Mouse (Mus musculus): Measurements from ENCODE around the gene Arsk.
A peak's percentile ranks its signal among the peaks of the same experiment; 100 is the strongest.

Arsk gene

DNA sequence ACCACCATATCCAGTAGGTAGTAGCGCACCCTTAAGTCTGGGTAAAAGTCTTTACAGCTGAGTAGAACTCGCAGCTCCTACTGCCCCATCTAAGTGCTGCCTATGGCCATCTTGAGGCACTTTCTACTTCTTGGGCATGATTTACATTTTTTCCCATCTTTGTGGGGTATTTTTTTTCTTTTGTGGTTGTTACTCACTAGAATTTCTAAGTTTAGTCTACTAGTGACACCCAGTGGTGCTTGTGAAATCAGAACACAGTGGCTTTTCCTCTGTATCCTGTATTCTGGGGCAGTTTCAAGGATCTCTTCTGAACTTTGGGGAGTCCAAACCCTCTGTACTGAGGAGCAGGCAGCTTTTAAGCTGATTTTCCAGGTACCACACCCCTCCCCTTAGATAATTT is 76.7 kb downstream of the Arsk start:
- no peak for DNase-seq

DNA sequence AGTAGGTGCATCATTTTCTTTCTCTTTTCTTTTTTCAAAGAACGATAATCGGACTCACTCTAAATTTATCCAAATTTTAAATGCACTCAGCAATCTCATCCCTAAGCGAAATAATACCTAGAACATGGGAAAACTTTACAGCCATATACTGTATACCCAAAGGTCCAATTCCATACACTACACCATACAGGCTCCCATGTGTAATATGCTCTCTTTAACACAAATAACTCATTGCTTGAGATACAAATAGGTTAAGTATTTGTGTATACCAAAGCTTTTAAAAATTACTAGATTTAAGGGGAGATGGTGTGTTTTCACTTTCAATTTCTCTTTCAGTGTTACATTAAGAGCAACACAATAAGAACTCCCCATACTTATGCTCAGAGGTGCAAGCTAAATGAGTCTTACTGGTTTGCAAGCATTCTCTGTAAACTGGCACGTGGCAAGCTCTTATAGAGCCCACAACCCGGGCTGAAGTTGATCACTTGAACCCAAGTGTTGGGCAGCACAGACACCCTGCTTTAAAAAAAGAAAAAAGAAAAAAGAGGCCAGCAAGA is 79.5 kb downstream of the Arsk start:
- DNase-seq, result peak; percentile 12

DNA sequence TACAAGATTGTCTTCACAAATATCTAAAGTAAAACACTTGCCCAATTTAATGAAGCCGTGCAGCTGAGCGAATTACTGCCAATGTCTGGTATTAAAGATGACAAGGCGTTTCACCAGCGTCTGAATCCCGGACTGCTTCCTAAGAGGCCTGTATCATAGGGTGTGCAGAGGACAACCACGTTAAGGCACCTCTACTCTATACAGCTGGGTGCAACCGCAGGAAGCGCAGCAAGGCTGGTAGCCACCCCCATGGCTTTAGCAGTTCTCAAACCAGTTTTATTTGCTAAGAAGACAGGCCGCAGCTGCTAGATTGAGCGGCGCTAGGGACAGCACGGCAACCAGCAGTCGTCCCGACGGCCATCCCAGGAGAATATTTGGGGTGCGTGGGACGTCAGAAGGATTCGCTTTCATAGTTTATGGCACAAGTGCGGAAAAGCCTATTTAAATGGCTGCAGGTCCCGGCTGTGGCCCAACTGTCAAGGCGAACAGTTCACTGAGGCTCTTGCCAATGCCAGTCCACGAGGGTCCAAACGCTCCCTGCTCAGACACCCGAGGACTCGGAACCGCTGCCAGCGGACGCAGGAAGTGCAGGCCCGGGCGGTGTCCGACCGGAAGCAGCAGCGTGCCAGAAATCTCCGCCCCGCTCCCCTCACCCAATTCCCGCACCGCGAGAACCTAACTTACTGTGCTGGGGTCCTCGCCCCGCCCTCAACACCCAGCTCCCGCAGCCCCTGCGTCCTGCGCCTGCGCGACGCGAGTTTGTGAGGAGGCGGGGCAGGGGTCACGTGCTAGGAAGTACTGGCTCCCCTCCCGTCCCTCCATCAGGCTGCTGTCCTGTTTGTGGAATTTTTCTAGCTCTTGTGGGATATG is 80.3 kb downstream of the Arsk start, which contains the start of gene Rfesd:
Gene Rfesd (minus strand): TSS at position 746 of the 870 bp plus-strand sequence.
- peak; percentile 97 for DNase-seq

DNA sequence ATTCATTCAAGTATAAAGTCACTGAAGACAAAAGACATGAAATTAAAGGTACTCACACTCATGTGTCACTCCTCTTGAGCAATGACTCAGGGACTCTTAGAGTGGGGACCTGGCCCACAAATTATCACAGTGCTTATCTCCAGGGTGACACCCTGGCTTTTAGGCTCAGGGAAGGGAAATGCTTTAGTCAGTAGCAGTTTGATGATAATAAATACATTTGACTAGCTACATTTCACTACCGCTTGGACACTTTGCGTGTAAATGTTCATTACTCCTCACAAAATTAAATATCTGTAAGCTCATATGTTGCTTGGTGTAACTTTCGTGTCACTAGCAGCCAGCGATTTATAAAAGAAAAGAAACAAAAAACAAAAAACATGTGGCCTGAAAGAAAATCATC is 81.0 kb downstream of the Arsk start:
- DNase-seq, result no peak

DNA sequence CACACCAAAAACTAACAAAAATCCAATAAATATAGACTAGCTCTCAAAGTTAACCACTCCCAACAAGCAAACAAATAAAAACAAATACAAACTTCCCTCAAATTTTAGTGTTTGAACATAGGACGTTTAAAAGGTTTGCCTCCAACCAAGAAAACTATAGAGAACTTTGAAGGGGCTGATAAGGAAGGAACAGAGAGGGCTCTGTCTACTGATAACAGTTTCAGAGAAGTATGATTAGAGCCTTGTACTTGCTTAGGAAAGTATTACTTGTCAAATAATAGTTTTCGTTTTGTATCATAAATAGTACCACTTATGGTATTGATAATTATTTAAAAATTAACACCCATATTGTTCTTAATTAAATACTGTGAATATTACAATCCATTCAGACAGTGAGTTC is 83.9 kb downstream of the Arsk start:
- DNase-seq, result no peak
